Mouse (Mus musculus) R1 (cell line): ENCODE measurements around the gene Smtnl1.
A peak's percentile ranks its signal among the peaks of the same experiment; 100 is the strongest.
"Not testable (repeated sequence)": the region's sequence is repeated elsewhere in the genome, so short reads cannot be mapped to it uniquely, and the experiment has no call there.

Experiments
- DNase-seq: peaks from one replicate; pipeline ENCODE4 v3.0.0-alpha.2; 2018; ENCODE audit warnings: low read depth, low spot score

Smtnl1 gene

GRCm38 (mm10) chr2:84838593-84838949, 16.1 kb upstream of the Smtnl1 start, which contains the start of gene Slc43a1:
Gene Slc43a1 (plus strand): TSS chr2:84838850.
- DNase-seq, result no peak

- peak; percentile 89 for DNase-seq
These were observed 15.6 kb upstream of the Smtnl1 start for GRCm38 (mm10) chr2:84837817-84838592.

GRCm38 (mm10) chr2:84837107-84837506, 14.7 kb upstream of the Smtnl1 start:
- peak; percentile 83 for DNase-seq

- peak; percentile 81 for DNase-seq
These were observed 9.4 kb upstream of the Smtnl1 start for GRCm38 (mm10) chr2:84831666-84832391.

GRCm38 (mm10) chr2:84827283-84827920, 5.0 kb upstream of the Smtnl1 start:
- DNase-seq, result peak; percentile 60

- peak; percentile 98 for DNase-seq
These were observed 4.2 kb upstream of the Smtnl1 start, which contains the start of gene Timm10 for GRCm38 (mm10) chr2:84826488-84827282. Gene Timm10 (plus strand): TSS chr2:84826997.

GRCm38 (mm10) chr2:84823237-84823636, 785 bp upstream of the Smtnl1 start:
- no peak for DNase-seq

GRCm38 (mm10) chr2:84819861-84820260, 2.6 kb downstream of the Smtnl1 start:
- no peak for DNase-seq

GRCm38 (mm10) chr2:84812676-84813075, 9.8 kb downstream of the Smtnl1 start:
- no peak for DNase-seq

GRCm38 (mm10) chr2:84811880-84812279, 10.6 kb downstream of the Smtnl1 start:
- no peak for DNase-seq

- peak; percentile 91 for DNase-seq
These were observed 11.4 kb downstream of the Smtnl1 start for GRCm38 (mm10) chr2:84810886-84811577.

GRCm38 (mm10) chr2:84810526-84810885, 11.9 kb downstream of the Smtnl1 start:
- no peak for DNase-seq

- DNase-seq, result peak; percentile 78
These were observed 13.1 kb downstream of the Smtnl1 start for GRCm38 (mm10) chr2:84809330-84809729.

- peak; percentile 84 for DNase-seq
These were observed 15.9 kb downstream of the Smtnl1 start for GRCm38 (mm10) chr2:84806546-84806945.

GRCm38 (mm10) chr2:84803963-84804362, 18.5 kb downstream of the Smtnl1 start:
- DNase-seq, result no peak

GRCm38 (mm10) chr2:84801223-84801622, 21.2 kb downstream of the Smtnl1 start:
- not testable (repeated sequence) for DNase-seq

GRCm38 (mm10) chr2:84800304-84800703, 22.1 kb downstream of the Smtnl1 start:
- no peak for DNase-seq

- peak; percentile 67 for DNase-seq
These were observed 23.4 kb downstream of the Smtnl1 start for GRCm38 (mm10) chr2:84799041-84799561.

- peak; percentile 75 for DNase-seq
These were observed 23.9 kb downstream of the Smtnl1 start, which contains the start of gene Ube2l6 for GRCm38 (mm10) chr2:84798493-84798921. Gene Ube2l6 (plus strand): TSS chr2:84798828.

- DNase-seq, result peak; percentile 80
These were observed 24.5 kb downstream of the Smtnl1 start for GRCm38 (mm10) chr2:84797833-84798492.
